Mouse (Mus musculus) CH12.LX (cell line): ENCODE data around the gene Cpsf4. TPM values are rescaled to one million over a fixed set of nuclear protein-coding genes. Genes with fewer than 3 reads are reported as not detected.

Experiments
- DNase-seq: peaks from one replicate; pipeline ENCODE4 v3.0.0-alpha.2; 2013; ENCODE audit errors: extremely low read depth
- H3K27ac ChIP-seq: 2 replicates; pipeline ENCODE4 v1.5.1; 2012; ENCODE audit warnings: low read depth, mild to moderate bottlenecking, control low read depth, moderate library complexity; ENCODE audit not compliant: insufficient read depth
- H3K27me3 ChIP-seq: replicated peaks from 2 replicates; pipeline ENCODE3; 2012; ENCODE audit warnings: inconsistent platforms
- H3K36me3 ChIP-seq, 2 experiments: replicated peaks in 1 of 2; 2 replicates each; pipeline versions ENCODE3 to v1.6.1; 2012; ENCODE audit warnings: inconsistent platforms in 1 of 2, low read length in 1 of 2, mild to moderate bottlenecking in 1 of 2, mixed read lengths in 1 of 2, moderate library complexity in 1 of 2; ENCODE audit not compliant: control insufficient read depth in 1 of 2, insufficient read depth in 1 of 2
- H3K4me1 ChIP-seq, 2 experiments: 2 replicates each; pipeline ENCODE4 v1.6.1; 2012; ENCODE audit warnings: inconsistent platforms in 1 of 2, moderate library complexity in 1 of 2; ENCODE audit not compliant: insufficient read depth in 2 of 2, control insufficient read depth in 1 of 2
- H3K4me2 ChIP-seq: 2 replicates; pipeline ENCODE4 v1.6.1; 2012; ENCODE audit warnings: low read depth, mild to moderate bottlenecking, control low read depth; ENCODE audit not compliant: poor library complexity, insufficient read depth, severe bottlenecking
- H3K4me3 ChIP-seq, 3 experiments: fragments of 150-350 bp in 1 of 3; sonication (generic) in 1 of 3; replicated peaks in 1 of 3; 2 replicates each; pipeline versions ENCODE3 to v1.5.1; 2011 to 2012; ENCODE audit warnings: low read depth in 2 of 3, low read length in 2 of 3, mild to moderate bottlenecking in 2 of 3, moderate library complexity in 2 of 3, control low read depth in 1 of 3, improper control_type of control experiment in 1 of 3, inconsistent platforms in 1 of 3, mixed read lengths in 1 of 3; ENCODE audit not compliant: poor library complexity in 1 of 3
- H3K79me2 ChIP-seq: replicated peaks from 2 replicates; pipeline ENCODE4 v1.6.1; 2012; ENCODE audit warnings: mild to moderate bottlenecking, moderate library complexity; ENCODE audit not compliant: control insufficient read depth, poor library complexity, insufficient read depth, severe bottlenecking; ENCODE audit errors: extremely low read depth
- H3K9ac ChIP-seq: 2 replicates; pipeline ENCODE4 v1.6.1; 2012; ENCODE audit warnings: low read depth, mild to moderate bottlenecking, control low read depth, moderate library complexity; ENCODE audit not compliant: insufficient read depth
- H3K9me3 ChIP-seq: replicated peaks from 2 replicates; pipeline ENCODE3; 2012; ENCODE audit warnings: low read length, inconsistent platforms, mixed read lengths
- CTCF ChIP-seq, 2 experiments: IDR thresholded peaks in 1 of 2; conservative IDR thresholded peaks in 1 of 2; 2 replicates each; pipeline ENCODE4 v1.5.1; 2011 to 2012; ENCODE audit warnings: low read depth in 2 of 2, low read length in 2 of 2, improper control_type of control experiment in 1 of 2, inconsistent platforms in 1 of 2, mild to moderate bottlenecking in 1 of 2, moderate library complexity in 1 of 2
- ETS1 ChIP-seq: conservative IDR thresholded peaks from 2 replicates; pipeline ENCODE4 v1.6.1; 2012; ENCODE audit warnings: low read depth, mild to moderate bottlenecking, inconsistent platforms, low read length, improper control_type of control experiment, moderate library complexity
- IRF4 ChIP-seq: IDR thresholded peaks from 2 replicates; pipeline ENCODE4 v1.6.1; 2014; ENCODE audit warnings: low read depth, mild to moderate bottlenecking, inconsistent platforms, low read length, improper control_type of control experiment
- JUN ChIP-seq: IDR thresholded peaks from 2 replicates; pipeline ENCODE4 v1.6.1; 2011; ENCODE audit warnings: low read depth, mild to moderate bottlenecking, low read length, improper control_type of control experiment, moderate library complexity; ENCODE audit not compliant: insufficient read depth
- MAFK ChIP-seq: IDR thresholded peaks from 2 replicates; pipeline ENCODE4 v1.6.1; 2011; ENCODE audit warnings: low read length, improper control_type of control experiment; ENCODE audit not compliant: insufficient replicate concordance
- MEF2A ChIP-seq: IDR thresholded peaks from 2 replicates; pipeline ENCODE4 v1.6.1; 2014; ENCODE audit warnings: low read depth, mild to moderate bottlenecking, inconsistent platforms, low read length, improper control_type of control experiment, borderline replicate concordance
- MXI1 ChIP-seq: IDR thresholded peaks from 2 replicates; pipeline ENCODE4 v1.6.1; 2011; ENCODE audit warnings: mild to moderate bottlenecking, low read depth, low read length, improper control_type of control experiment
- MYC ChIP-seq: IDR thresholded peaks from 2 replicates; pipeline ENCODE4 v1.6.1; 2011; ENCODE audit warnings: low read depth, mild to moderate bottlenecking, improper control_type of control experiment, low read length
- PAX5 ChIP-seq: IDR thresholded peaks from 2 replicates; pipeline ENCODE4 v1.6.1; 2012; ENCODE audit warnings: low read length, inconsistent platforms, mixed read lengths
- POLR2AphosphoS2 ChIP-seq: IDR thresholded peaks from 2 replicates; pipeline ENCODE4 v1.6.1; 2011; ENCODE audit warnings: low read depth, low read length, improper control_type of control experiment
- RAD21 ChIP-seq: IDR thresholded peaks from 2 replicates; pipeline ENCODE4 v1.6.1; 2011; ENCODE audit warnings: low read depth, mild to moderate bottlenecking, low read length, improper control_type of control experiment, moderate library complexity
- RCOR1 ChIP-seq: conservative IDR thresholded peaks from 2 replicates; pipeline ENCODE4 v1.6.1; 2012; ENCODE audit warnings: low read depth, mild to moderate bottlenecking, inconsistent platforms, low read length, improper control_type of control experiment
- UBTF ChIP-seq: IDR thresholded peaks from 2 replicates; pipeline ENCODE4 v1.6.1; 2012; ENCODE audit warnings: low read depth, mild to moderate bottlenecking, inconsistent platforms, low read length, improper control_type of control experiment, moderate library complexity
- ZC3H11A ChIP-seq: IDR thresholded peaks from 2 replicates; pipeline ENCODE4 v1.6.1; 2012; ENCODE audit warnings: low read depth, mild to moderate bottlenecking, inconsistent platforms, low read length, improper control_type of control experiment
- ZKSCAN1 ChIP-seq: IDR thresholded peaks from 2 replicates; pipeline ENCODE4 v1.6.1; 2012; ENCODE audit warnings: low read depth, inconsistent platforms, low read length, improper control_type of control experiment, borderline replicate concordance
- ZNF384 ChIP-seq: IDR thresholded peaks from 2 replicates; pipeline ENCODE4 v1.6.1; 2012; ENCODE audit warnings: low read depth, low read length, improper control_type of control experiment, inconsistent platforms
- dilution Hi-C: fragments of 300-500 bp; cut with MboI; formaldehyde crosslinking; loops from 2 replicates; pipeline ENCODE4 v1.14.3; 2020; ENCODE audit warnings: low sequenced_read_pairs; ENCODE audit not compliant: extremely low pct_unique_long_range_greater_than_20kb, extremely low pct_ligation_motif_present
- in situ Hi-C: fragments of 300-500 bp; cut with MboI; formaldehyde crosslinking; loops from 3 replicates; pipeline ENCODE4 v1.14.3; 2019; ENCODE audit warnings: low sequenced_read_pairs, low pct_ligation_motif_present, low pct_unique_long_range_greater_than_20kb, mixed read lengths
- polyA plus RNA-seq: library from polyadenylated mRNA; unstranded; fragments of >175 nt; gene quantifications from 2 replicates; pipeline ENCODE4 v1.2.1, GENCODE M21; 2012; ENCODE audit warnings: low read depth; ENCODE audit not compliant: insufficient read length
- total RNA-seq, 2 experiments: library from RNA; depleted of rRNA; stranded (reverse); fragments of 300-350 nt in 1 of 2; fragments of >200 nt in 1 of 2; gene quantifications; 2 replicates each; pipeline ENCODE4 v1.2.3; 2012 to 2014

Cpsf4 gene
- total and polyA plus RNA-seq, 3 experiments, result 56.3 to 70.7 (median 59.2) TPM

- in situ Hi-C loops (no loop called here), dilution Hi-C loops (no loop called here)
- Histone ChIP-seq H3K4me2 (no peak overlapping the region), H3K4me1 (no peaks in the 10 kb centered on the region), H3K79me2 (no peaks in the 10 kb centered on the region), H3K36me3 (peaks cover 31 to 65% of the 10 kb centered on the region in 2 experiments), H3K9me3 (no peaks in the 10 kb centered on the region), H3K27me3 (no peaks in the 10 kb centered on the region), H3K27ac (no peak overlapping the region), H3K4me3 (no peak overlapping the region), H3K9ac (no peak overlapping the region)
- DNase-seq, result no peak
- TF ChIP-seq JUN (no peak), MAFK (no peak), RCOR1 (no peak), PAX5 (no peak), ZKSCAN1 (no peak), IRF4 (no peak), POLR2AphosphoS2 (no peak), ZNF384 (no peak), RAD21 (no peak), ETS1 (no peak), MXI1 (no peak), UBTF (no peak), MEF2A (no peak)
Measured at GRCm38 (mm10) chr5:145213505-145213904, 46.5 kb downstream of the Cpsf4 start.

GRCm38 (mm10) chr5:145214679-145215078 is 47.7 kb downstream of the Cpsf4 start:
- H3K4me1 ChIP-seq, result no peaks in the 10 kb centered on the region
- no peak overlapping the region for H3K9ac ChIP-seq
- H3K36me3 ChIP-seq, result peaks cover 35 to 75% of the 10 kb centered on the region in 2 experiments
- dilution Hi-C loops, result no loop called here
- H3K27me3 ChIP-seq, result no peaks in the 10 kb centered on the region
- no peak overlapping the region for H3K27ac ChIP-seq
- H3K79me2 ChIP-seq, result no peaks in the 10 kb centered on the region
- no peak for DNase-seq
- H3K4me3 ChIP-seq, result no peak overlapping the region
- H3K4me2 ChIP-seq, result no peak overlapping the region
- no peaks in the 10 kb centered on the region for H3K9me3 ChIP-seq
- no peak for TF ChIP-seq ZC3H11A
- peak; percentile 4 for TF ChIP-seq RAD21
- TF ChIP-seq CTCF (conservative IDR thresholded peaks at IDR 0.05 in 1 of 2, IDR thresholded peaks at IDR 0.05 in 1 of 2; ENCODE audit: low read depth in 2 of 2, low read length in 2 of 2), result peak in 1 of 2 experiments; percentile 40; a peak in 2 of 4 replicates
- 0 out of 2 replicates have a peak, but pooled peaks have one; percentile 45 for TF ChIP-seq MYC
- TF ChIP-seq, all 38 proteins: peak for 3
- in situ Hi-C loops, result no loop called here
